Mouse (Mus musculus) limb, embryonic 11.5 days (tissue): ENCODE measurements around the gene Mapk1ip1l. TPM values are rescaled to one million over a fixed set of nuclear protein-coding genes. Genes with fewer than 3 reads are reported as not detected.
A peak's percentile ranks its signal among the peaks of the same experiment; 100 is the strongest.
"Not testable (repeated sequence)": the region's sequence is repeated elsewhere in the genome, so short reads cannot be mapped to it uniquely, and the experiment has no call there.

Experiments used
- ATAC-seq: fragments of 200-750 bp; cut with Nextera tagmentation; 2 replicates; pipeline ENCODE4 v1.8.0; 2017; ENCODE audit warnings: low read depth; ENCODE audit not compliant: insufficient number of reproducible peaks, low FRiP score, low TSS enrichment
- DNase-seq: peaks from one replicate; pipeline ENCODE4 v3.0.0-alpha.2; 2015; ENCODE audit warnings: low spot score
- H3K27ac ChIP-seq: fragments of 300-500 bp; sonication (generic); replicated peaks from 2 replicates; pipeline ENCODE4 v1.5.1; 2014; ENCODE audit warnings: low read depth, mild to moderate bottlenecking, low read length
- H3K27me3 ChIP-seq: fragments of 300-500 bp; sonication (generic); 2 replicates; pipeline ENCODE4 v1.6.1; 2014; ENCODE audit warnings: mild to moderate bottlenecking, low read length, mixed read lengths; ENCODE audit not compliant: control insufficient read depth, insufficient read depth
- H3K36me3 ChIP-seq: fragments of 300-500 bp; sonication (generic); 2 replicates; pipeline ENCODE4 v1.6.1; 2014; ENCODE audit warnings: mild to moderate bottlenecking, low read length, moderate library complexity, mixed read lengths; ENCODE audit not compliant: control insufficient read depth, insufficient read depth
- H3K4me1 ChIP-seq: fragments of 300-500 bp; sonication (generic); 2 replicates; pipeline ENCODE4 v1.6.1; 2014; ENCODE audit warnings: low read length, mixed read lengths; ENCODE audit not compliant: control insufficient read depth, insufficient read depth
- H3K4me2 ChIP-seq: fragments of 300-500 bp; sonication (generic); 2 replicates; pipeline ENCODE4 v1.6.1; 2014; ENCODE audit warnings: low read depth, mild to moderate bottlenecking, moderate library complexity; ENCODE audit not compliant: severe bottlenecking
- H3K4me3 ChIP-seq: fragments of 300-500 bp; sonication (generic); 2 replicates; pipeline ENCODE4 v1.5.1; 2014; ENCODE audit warnings: low read depth, low read length
- H3K9ac ChIP-seq: fragments of 300-500 bp; sonication (generic); 2 replicates; pipeline ENCODE4 v1.6.1; 2014; ENCODE audit warnings: mild to moderate bottlenecking, low read length
- H3K9me3 ChIP-seq: fragments of 300-500 bp; sonication (generic); 2 replicates; pipeline ENCODE4 v1.6.1; 2016; ENCODE audit warnings: low read length; ENCODE audit not compliant: control insufficient read depth
- WGBS: fragments of 180-500 bp; shearing (Covaris S2); extraction: QIAGEN DNeasy Blood & Tissue Kit; methylation state at CpG from one replicate; pipeline ENCODE4 v1.1.7; 2014; 5-methylcytosine and 5-hydroxymethylcytosine counted together
- polyA plus RNA-seq: library from polyadenylated mRNA; unstranded; fragments of >200 nt; fragmentation: Nextera tagmentation; extraction: Ambion mirVana; gene quantifications from 2 replicates; pipeline ENCODE4 v1.2.1, GENCODE M21; 2014

Mapk1ip1l gene
- polyA plus RNA-seq, 1 experiment from 2014 or later: 127 TPM

- no peak overlapping the region for H3K4me2 ChIP-seq
- ATAC-seq (no peak), DNase-seq (peak; percentile 13)
- no peak overlapping the region for H3K27ac ChIP-seq
- WGBS: 88% methylated on average over 3 of the region's 3 CpGs
- H3K9ac ChIP-seq: no peak overlapping the region
- H3K27me3 ChIP-seq: no peaks in the 10 kb centered on the region
- no peaks in the 10 kb centered on the region for H3K4me1 ChIP-seq
- no peaks in the 10 kb centered on the region for H3K9me3 ChIP-seq
- no peak overlapping the region for H3K4me3 ChIP-seq
- H3K36me3 ChIP-seq: peaks cover 20% of the 10 kb centered on the region; the same call in 1 of the 2 replicates
Observed at GRCm38 (mm10) chr14:47307669-47308068, 9.6 kb downstream of the Mapk1ip1l start.

- peaks cover 21% of the 10 kb centered on the region; the same call in 1 of the 2 replicates for H3K36me3 ChIP-seq
- H3K27me3 ChIP-seq: no peaks in the 10 kb centered on the region
- WGBS: 94% methylated on average over 1 of the region's 1 CpGs
Observed at GRCm38 (mm10) chr14:47309061-47309460, 11.0 kb downstream of the Mapk1ip1l start.

GRCm38 (mm10) chr14:47310342-47311181 lies 12.5 kb downstream of the Mapk1ip1l start:
- Histone ChIP-seq H3K27ac (no peak overlapping the region), H3K4me2 (no peak overlapping the region), H3K4me3 (no peak overlapping the region), H3K27me3 (no peaks in the 10 kb centered on the region), H3K4me1 (no peaks in the 10 kb centered on the region), H3K9me3 (no peaks in the 10 kb centered on the region), H3K9ac (no peak overlapping the region), H3K36me3 (peaks cover 18% of the 10 kb centered on the region; the same call in 1 of the 2 replicates)
- 95% methylated on average over 18 of the region's 18 CpGs for WGBS
- DNase-seq (no peak), ATAC-seq (no peak)

More at GRCm38 (mm10) chr14:47309061-47309460, 11.0 kb downstream of the Mapk1ip1l start:
- Histone ChIP-seq H3K4me3 (no peak overlapping the region), H3K9ac (no peak overlapping the region), H3K27ac (no peak overlapping the region), H3K9me3 (no peaks in the 10 kb centered on the region), H3K4me2 (no peak overlapping the region), H3K4me1 (no peaks in the 10 kb centered on the region)
- ATAC-seq (no peak), DNase-seq (no peak)

GRCm38 (mm10) chr14:47319362-47319761 lies 21.3 kb downstream of the Mapk1ip1l start:
- Histone ChIP-seq H3K4me2 (no peak overlapping the region), H3K9ac (no peak overlapping the region), H3K27me3 (no peaks in the 10 kb centered on the region), H3K4me3 (no peak overlapping the region), H3K4me1 (no peaks in the 10 kb centered on the region), H3K27ac (no peak overlapping the region), H3K9me3 (no peaks in the 10 kb centered on the region), H3K36me3 (peaks cover 5% of the 10 kb centered on the region; the same call in 1 of the 2 replicates)
- no peak for ATAC-seq
- no peak for DNase-seq
- 94% methylated on average over 5 of the region's 5 CpGs for WGBS

- H3K36me3 ChIP-seq, ATAC-seq: not testable (repeated sequence)
- WGBS: 89% methylated on average over 5 of the region's 8 CpGs
Observed at GRCm38 (mm10) chr14:47321581-47321980, 23.5 kb downstream of the Mapk1ip1l start.

GRCm38 (mm10) chr14:47325965-47326761 lies 28.1 kb downstream of the Mapk1ip1l start:
- Histone ChIP-seq H3K9ac (no peak overlapping the region), H3K36me3 (peaks cover 3% of the 10 kb centered on the region; the same call in 1 of the 2 replicates), H3K4me2 (no peak overlapping the region), H3K4me1 (no peaks in the 10 kb centered on the region), H3K27me3 (no peaks in the 10 kb centered on the region), H3K4me3 (no peak overlapping the region), H3K9me3 (no peaks in the 10 kb centered on the region), H3K27ac (no peak overlapping the region)
- WGBS: 86% methylated on average over 9 of the region's 9 CpGs
- DNase-seq (no peak), ATAC-seq (no peak)

More at GRCm38 (mm10) chr14:47321581-47321980, 23.5 kb downstream of the Mapk1ip1l start:
- H3K27ac ChIP-seq, H3K9ac ChIP-seq, H3K4me1 ChIP-seq, H3K4me2 ChIP-seq, H3K27me3 ChIP-seq, H3K4me3 ChIP-seq, DNase-seq, H3K9me3 ChIP-seq: not testable (repeated sequence)

GRCm38 (mm10) chr14:47327347-47327746 lies 29.3 kb downstream of the Mapk1ip1l start:
- peaks cover 3% of the 10 kb centered on the region; the same call in 1 of the 2 replicates for H3K36me3 ChIP-seq
- no peak overlapping the region for H3K4me2 ChIP-seq
- no peak overlapping the region for H3K27ac ChIP-seq
- no peak for DNase-seq
- no peaks in the 10 kb centered on the region for H3K27me3 ChIP-seq
- no peak overlapping the region for H3K4me3 ChIP-seq
- peaks cover 5% of the 10 kb centered on the region for H3K4me1 ChIP-seq
- ATAC-seq: no peak
- H3K9ac ChIP-seq: no peak overlapping the region
- no peaks in the 10 kb centered on the region for H3K9me3 ChIP-seq
- 94% methylated on average over 5 of the region's 5 CpGs for WGBS

- H3K27me3 ChIP-seq: no peaks in the 10 kb centered on the region
- no peak overlapping the region for H3K27ac ChIP-seq
- no peaks in the 10 kb centered on the region for H3K36me3 ChIP-seq
- no peaks in the 10 kb centered on the region for H3K9me3 ChIP-seq
- H3K4me1 ChIP-seq: peaks cover 5% of the 10 kb centered on the region
- 10% methylated on average over 5 of the region's 5 CpGs for WGBS
- no peak overlapping the region for H3K4me3 ChIP-seq
- no peak overlapping the region for H3K4me2 ChIP-seq
- DNase-seq (peak; percentile 59), ATAC-seq (no peak; the same call in 1 of the 2 replicates)
- no peak overlapping the region for H3K9ac ChIP-seq
Observed at GRCm38 (mm10) chr14:47331920-47332319, 33.9 kb downstream of the Mapk1ip1l start.
